Mouse (Mus musculus) G1E (cell line): ENCODE results near the gene H2-Q2. TPM values are rescaled to one million over a fixed set of nuclear protein-coding genes. Genes with fewer than 3 reads are reported as not detected.
A peak's percentile ranks its signal among the peaks of the same experiment; 100 is the strongest.
"Not testable (repeated sequence)": the region's sequence is repeated elsewhere in the genome, so short reads cannot be mapped to it uniquely, and the experiment has no call there.

ENCODE experiments used
- ATAC-seq: 2 replicates; pipeline ENCODE4 v1.8.0; 2016; ENCODE audit warnings: mild to moderate bottlenecking; ENCODE audit not compliant: insufficient number of reproducible peaks, poor library complexity, low FRiP score, severe bottlenecking; ENCODE audit errors: extremely low read depth
- DNase-seq: peaks from one replicate; pipeline ENCODE4 v3.0.0; 2012; ENCODE audit warnings: low spot score
- H3K27me3 ChIP-seq: 2 replicates; pipeline ENCODE4 v1.6.1; 2012; ENCODE audit warnings: mild to moderate bottlenecking, low read length, inconsistent platforms; ENCODE audit not compliant: insufficient read depth
- H3K36me3 ChIP-seq: replicated peaks from 2 replicates; pipeline ENCODE3; 2012; ENCODE audit warnings: mild to moderate bottlenecking, inconsistent platforms
- H3K4me1 ChIP-seq: 2 replicates; pipeline ENCODE4 v1.6.1; 2012; ENCODE audit warnings: low read depth, low read length, inconsistent platforms, mixed read lengths; ENCODE audit not compliant: insufficient read depth
- H3K4me3 ChIP-seq: 2 replicates; pipeline ENCODE4 v1.5.1; 2012; ENCODE audit warnings: low read depth, mild to moderate bottlenecking, inconsistent platforms, low read length, moderate library complexity, mixed read lengths
- H3K9me3 ChIP-seq: replicated peaks from 2 replicates; pipeline ENCODE4 v1.6.1; 2012; ENCODE audit warnings: inconsistent platforms
- CTCF ChIP-seq: IDR thresholded peaks from 2 replicates; pipeline ENCODE4 v1.5.1; 2012; ENCODE audit warnings: low read depth, low read length, inconsistent platforms, mixed read lengths
- GATA1 ChIP-seq: IDR thresholded peaks from 2 replicates; pipeline ENCODE4 v1.6.1; 2012; ENCODE audit warnings: borderline replicate concordance, low read length, inconsistent platforms, mixed read lengths
- GATA2 ChIP-seq: IDR thresholded peaks from 2 replicates; pipeline ENCODE4 v1.6.1; 2012; ENCODE audit warnings: low read depth, low read length, inconsistent platforms, borderline replicate concordance
- POLR2AphosphoS5 ChIP-seq: IDR thresholded peaks from 2 replicates; pipeline ENCODE4 v1.6.1; 2012; ENCODE audit warnings: low read depth, low read length, inconsistent platforms; ENCODE audit not compliant: insufficient replicate concordance
- TAL1 ChIP-seq: conservative IDR thresholded peaks from 2 replicates; pipeline ENCODE4 v1.6.1; 2012; ENCODE audit warnings: low read depth, low read length, inconsistent platforms, mixed read lengths
- polyA plus RNA-seq: library from polyadenylated mRNA; stranded (reverse); fragments of >175 nt; gene quantifications from 2 replicates; pipeline ENCODE4 v1.2.3, GENCODE M21; 2012
- total RNA-seq, 2 experiments: library from RNA; stranded (forward) in 1 of 2; stranded (reverse) in 1 of 2; fragments of 200-1000 nt in 1 of 2; fragments of >200 nt in 1 of 2; fragmentation: Nextera tagmentation in 1 of 2; gene quantifications; 2 replicates each; pipeline ENCODE4 v1.2.3; 2014 to 2017

Gene H2-Q2
- total and polyA plus RNA-seq, 3 experiments: not detected

DNA sequence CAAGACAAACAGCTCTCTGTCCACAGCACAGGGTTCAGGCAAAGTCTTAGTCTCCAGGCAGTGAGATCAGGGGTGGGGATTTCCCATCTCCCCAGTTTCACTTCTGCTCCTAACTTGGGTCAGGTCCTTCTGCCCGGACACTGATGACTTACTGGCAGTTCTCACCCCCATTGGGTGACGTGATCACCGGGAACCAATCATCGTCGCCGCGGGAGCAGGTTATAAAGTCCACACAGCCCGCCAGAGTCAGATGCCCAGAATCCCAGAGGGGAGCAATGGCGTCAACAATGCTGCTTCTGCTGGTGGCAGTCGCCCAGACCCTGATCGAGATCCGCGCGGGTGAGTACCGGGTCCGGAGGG is 37.3 kb downstream of the H2-Q2 start, which contains the start of gene H2-Q4:
Gene H2-Q4 (plus strand): TSS at position 249 of the 360 bp plus-strand sequence.
- peak within 1 kb of the TSS; percentile 42; the same call in 1 of the 2 replicates for H3K4me3 ChIP-seq
- DNase-seq: no peak
- no peak for TF ChIP-seq CTCF
- no peak for TF ChIP-seq TAL1
- TF ChIP-seq GATA2: no peak
- no peak for TF ChIP-seq POLR2AphosphoS5
- no peak for TF ChIP-seq GATA1
- ATAC-seq: no peak
- no peaks in the 10 kb centered on the region for H3K36me3 ChIP-seq
- H3K9me3 ChIP-seq: peaks cover 6% of the 10 kb centered on the region; the same call in 1 of the 2 replicates
- 0 out of 2 replicates have a peak, but pooled peaks cover 7% of the 10 kb centered on the region for H3K4me1 ChIP-seq
- peaks cover 3% of the 10 kb centered on the region; the same call in 1 of the 2 replicates for H3K27me3 ChIP-seq

DNA sequence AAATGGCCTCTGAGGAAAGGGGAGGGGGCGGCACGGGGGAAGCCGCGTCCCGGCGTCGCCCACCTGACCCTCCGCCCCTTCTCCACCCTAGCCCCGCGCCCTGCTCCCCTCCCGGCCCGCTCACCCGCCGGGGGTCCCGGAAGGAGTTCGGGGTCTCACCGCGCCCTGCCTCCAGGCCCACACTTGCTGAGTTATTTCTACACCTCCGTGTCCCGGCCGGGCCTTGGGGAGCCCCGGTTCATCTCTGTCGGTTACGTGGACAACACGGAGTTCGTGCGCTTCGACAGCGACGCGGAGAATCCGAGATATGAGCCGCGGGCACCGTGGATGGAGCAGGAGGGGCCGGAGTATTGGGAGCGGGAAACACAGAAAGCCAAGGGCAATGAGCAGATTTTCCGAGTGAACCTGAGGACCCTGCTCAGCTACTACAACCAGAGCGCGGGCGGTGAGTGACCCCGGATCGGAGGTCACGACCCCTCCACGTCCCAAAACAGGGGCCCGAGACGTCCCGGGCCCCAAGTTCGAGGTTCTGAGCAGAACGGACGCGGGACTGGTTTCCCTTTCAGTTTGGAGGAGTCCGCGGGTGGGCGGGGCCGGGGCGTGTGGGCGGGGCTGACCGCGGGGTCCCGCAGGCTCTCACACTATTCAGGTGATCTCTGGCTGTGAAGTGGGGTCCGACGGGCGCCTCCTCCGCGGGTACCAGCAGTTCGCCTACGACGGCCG is 37.8 kb downstream of the H2-Q2 start:
- Histone ChIP-seq H3K36me3 (no peaks in the 10 kb centered on the region), H3K4me3 (peak overlapping the region; percentile 42; the same call in 1 of the 2 replicates), H3K9me3 (peaks cover 6% of the 10 kb centered on the region; the same call in 1 of the 2 replicates), H3K4me1 (0 out of 2 replicates have a peak, but pooled peaks cover 7% of the 10 kb centered on the region), H3K27me3 (peaks cover 3% of the 10 kb centered on the region; the same call in 1 of the 2 replicates)
- ATAC-seq (no peak), DNase-seq (no peak)
- TF ChIP-seq TAL1: no peak
- TF ChIP-seq POLR2AphosphoS5: no peak
- TF ChIP-seq CTCF: no peak
- TF ChIP-seq GATA2: no peak
- no peak for TF ChIP-seq GATA1

DNA sequence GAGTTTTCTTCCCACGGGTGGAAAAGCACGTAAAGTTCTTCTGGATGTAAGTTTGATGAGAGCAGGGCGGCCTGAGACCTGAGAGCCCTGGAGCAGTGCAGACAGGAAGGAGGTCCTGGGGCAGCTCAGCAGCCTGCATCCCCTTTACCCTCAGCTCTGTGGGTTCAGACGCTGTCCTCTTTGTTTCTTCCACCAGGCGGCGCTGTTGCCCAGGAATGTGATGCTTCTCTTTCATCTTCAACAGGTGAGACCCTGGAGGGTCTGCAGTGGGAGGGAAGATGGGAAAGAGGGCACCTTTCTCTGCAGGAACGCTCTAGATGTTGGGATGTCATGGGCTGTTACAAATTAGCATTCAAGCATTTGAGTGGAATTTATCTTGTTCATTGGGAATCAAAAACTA is 47.8 kb downstream of the H2-Q2 start:
- not testable (repeated sequence) for DNase-seq, ATAC-seq, H3K9me3 ChIP-seq, H3K27me3 ChIP-seq, H3K4me3 ChIP-seq, H3K4me1 ChIP-seq, H3K36me3 ChIP-seq
- 0 out of 2 replicates have a peak, but pooled peaks have one; percentile 41 for TF ChIP-seq CTCF

DNA sequence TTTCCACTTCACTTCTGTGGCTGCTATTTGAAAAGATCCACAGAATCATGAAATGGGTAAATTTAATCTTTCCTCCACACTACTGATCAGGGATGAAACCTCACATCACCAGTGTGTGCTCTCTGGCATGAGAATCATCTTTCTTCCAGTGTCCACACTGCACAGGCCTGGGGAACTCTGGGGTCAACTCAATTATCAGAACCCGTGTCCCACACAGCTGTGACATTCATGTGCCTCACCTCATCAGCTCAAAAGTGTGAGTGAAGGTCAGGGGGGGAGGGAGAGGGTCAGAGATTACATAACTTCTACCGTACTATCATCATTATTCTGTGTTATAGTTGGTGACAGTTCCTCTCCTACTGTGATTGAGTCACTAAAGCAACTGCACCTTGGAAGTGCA is 50.6 kb downstream of the H2-Q2 start:
- not testable (repeated sequence) for H3K4me3 ChIP-seq, H3K4me1 ChIP-seq, H3K27me3 ChIP-seq, ATAC-seq, H3K36me3 ChIP-seq, H3K9me3 ChIP-seq, DNase-seq

DNA sequence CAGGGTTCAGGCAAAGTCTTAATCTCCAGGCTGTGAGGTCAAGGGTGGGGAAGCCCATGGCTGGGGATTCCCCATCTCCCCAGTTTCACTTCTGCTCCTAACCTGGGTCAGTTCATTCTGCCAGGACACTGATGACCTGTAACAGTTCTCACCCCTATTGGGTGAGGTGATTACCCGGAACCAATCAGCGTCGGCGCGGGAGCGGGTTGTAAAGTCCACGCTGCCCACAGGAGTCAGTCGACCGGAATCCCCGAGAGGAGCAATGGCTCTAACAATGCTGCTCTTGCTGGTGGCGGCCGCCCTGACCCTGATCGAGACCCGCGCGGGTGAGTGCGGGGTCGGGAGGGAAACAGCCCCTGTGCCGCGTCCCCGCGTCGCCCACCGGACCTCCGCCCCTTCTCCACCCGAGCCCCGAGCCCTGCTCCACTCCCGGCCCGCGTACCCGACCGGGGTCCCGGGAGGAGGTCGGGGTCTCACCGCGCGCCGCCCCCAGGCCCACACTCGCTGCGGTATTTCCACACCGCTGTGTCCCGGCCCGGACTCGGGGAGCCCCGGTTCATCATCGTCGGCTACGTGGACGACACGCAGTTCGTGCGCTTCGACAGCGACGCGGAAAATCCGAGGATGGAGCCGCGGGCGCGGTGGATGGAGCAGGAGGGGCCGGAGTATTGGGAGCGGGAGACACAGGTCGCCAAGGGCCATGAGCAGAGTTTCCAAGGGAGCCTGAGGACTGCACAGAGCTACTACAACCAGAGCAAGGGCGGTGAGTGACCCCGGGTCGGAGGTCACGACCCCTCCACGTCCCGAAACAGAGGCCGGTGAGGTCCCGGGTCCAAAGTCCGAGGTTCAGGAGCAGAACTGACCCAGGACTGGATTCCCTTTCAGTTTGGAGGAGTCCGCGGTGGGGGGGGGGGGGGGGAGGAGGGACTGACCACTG is 52.1 kb downstream of the H2-Q2 start:
- not testable (repeated sequence) for H3K36me3 ChIP-seq, DNase-seq, H3K4me3 ChIP-seq

More for the DNA sequence above, 52.1 kb downstream of the H2-Q2 start:
- H3K9me3 ChIP-seq, ATAC-seq, H3K4me1 ChIP-seq, H3K27me3 ChIP-seq: not testable (repeated sequence)

Other genes with a start within 250 kb of the H2-Q2 start
Only the 20 nearest of the 29 such genes appear.
- gene Prrc2a, start 177.3 kb upstream of the H2-Q2 start, total RNA-seq (2014; fragmentation: Nextera tagmentation): 773 and 873 TPM in 2 replicates
- 35.3 and 36.8 TPM in 2 replicates for gene Prrc2a, start 177.3 kb upstream of the H2-Q2 start, total RNA-seq (2017)
- gene Prrc2a, start 177.3 kb upstream of the H2-Q2 start, polyA plus RNA-seq: 1,534 and 1,682 TPM in 2 replicates
- gene Aif1, start 166.2 kb upstream of the H2-Q2 start, total RNA-seq (2014; fragmentation: Nextera tagmentation): 3.1 TPM in 1 of 2 replicates, not detected in the other
- gene Aif1, start 166.2 kb upstream of the H2-Q2 start, total RNA-seq (2017): 2.1 and 3.2 TPM in 2 replicates
- 0.17 TPM in 1 of 2 replicates, not detected in the other for gene Aif1, start 166.2 kb upstream of the H2-Q2 start, polyA plus RNA-seq
- gene Lst1, start 153.8 kb upstream of the H2-Q2 start, total RNA-seq (2014; fragmentation: Nextera tagmentation): 81.9 and 91.5 TPM in 2 replicates
- gene Lst1, start 153.8 kb upstream of the H2-Q2 start, total RNA-seq (2017): 391 and 521 TPM in 2 replicates
- gene Lst1, start 153.8 kb upstream of the H2-Q2 start, polyA plus RNA-seq: 7.1 and 8.0 TPM in 2 replicates
- not detected in 2 replicates for gene Ltb, start 147.8 kb upstream of the H2-Q2 start, total RNA-seq (2014; fragmentation: Nextera tagmentation)
- gene Ltb, start 147.8 kb upstream of the H2-Q2 start, total RNA-seq (2017): 0.99 and 1.2 TPM in 2 replicates
- gene Ltb, start 147.8 kb upstream of the H2-Q2 start, polyA plus RNA-seq: 0.45 and 0.78 TPM in 2 replicates
- 0.68 TPM in 1 of 2 replicates, not detected in the other for gene Tnf, start 140.2 kb upstream of the H2-Q2 start, total RNA-seq (2014; fragmentation: Nextera tagmentation)
- gene Tnf, start 140.2 kb upstream of the H2-Q2 start, total RNA-seq (2017): 1.4 and 1.5 TPM in 2 replicates
- gene Tnf, start 140.2 kb upstream of the H2-Q2 start, polyA plus RNA-seq: 0.04 TPM in 1 of 2 replicates, not detected in the other
- gene Lta, start 136.9 kb upstream of the H2-Q2 start, total RNA-seq (2014; fragmentation: Nextera tagmentation): not detected in 2 replicates
- 0.12 TPM in 1 of 2 replicates, not detected in the other for gene Lta, start 136.9 kb upstream of the H2-Q2 start, total RNA-seq (2017)
- not detected in 2 replicates for gene Lta, start 136.9 kb upstream of the H2-Q2 start, polyA plus RNA-seq
- not detected in 2 replicates for gene Gm16181, start 121.4 kb upstream of the H2-Q2 start, total RNA-seq (2014; fragmentation: Nextera tagmentation)
- 0.38 and 0.52 TPM in 2 replicates for gene Gm16181, start 121.4 kb upstream of the H2-Q2 start, total RNA-seq (2017)
- gene Gm16181, start 121.4 kb upstream of the H2-Q2 start, polyA plus RNA-seq: not detected in 2 replicates
- gene Atp6v1g2, start 108.6 kb upstream of the H2-Q2 start, total RNA-seq (2014; fragmentation: Nextera tagmentation): 3.0 and 5.0 TPM in 2 replicates
- gene Atp6v1g2, start 108.6 kb upstream of the H2-Q2 start, total RNA-seq (2017): 3.2 TPM in 2 replicates
- gene Atp6v1g2, start 108.6 kb upstream of the H2-Q2 start, polyA plus RNA-seq: 2.4 and 2.8 TPM in 2 replicates
- gene Nfkbil1, start 106.5 kb upstream of the H2-Q2 start, total RNA-seq (2014; fragmentation: Nextera tagmentation): 7.0 and 14.1 TPM in 2 replicates
- 8.6 and 12.1 TPM in 2 replicates for gene Nfkbil1, start 106.5 kb upstream of the H2-Q2 start, total RNA-seq (2017)
- 37.3 and 41.6 TPM in 2 replicates for gene Nfkbil1, start 106.5 kb upstream of the H2-Q2 start, polyA plus RNA-seq
- gene Ddx39b, start 100.5 kb upstream of the H2-Q2 start, total RNA-seq (2014; fragmentation: Nextera tagmentation): 424 and 464 TPM in 2 replicates
- gene Ddx39b, start 100.5 kb upstream of the H2-Q2 start, total RNA-seq (2017): 171 and 174 TPM in 2 replicates
- 362 and 363 TPM in 2 replicates for gene Ddx39b, start 100.5 kb upstream of the H2-Q2 start, polyA plus RNA-seq
- 50.2 and 53.6 TPM in 2 replicates for gene H2-D1, start 79.5 kb upstream of the H2-Q2 start, total RNA-seq (2014; fragmentation: Nextera tagmentation)
- gene H2-D1, start 79.5 kb upstream of the H2-Q2 start, total RNA-seq (2017): 109 and 115 TPM in 2 replicates
- gene H2-D1, start 79.5 kb upstream of the H2-Q2 start, polyA plus RNA-seq: 88.5 and 106 TPM in 2 replicates
- not detected in 2 replicates for gene H2-Q1, start 21.8 kb upstream of the H2-Q2 start, total RNA-seq (2014; fragmentation: Nextera tagmentation)
- 0.16 TPM in 1 of 2 replicates, not detected in the other for gene H2-Q1, start 21.8 kb upstream of the H2-Q2 start, total RNA-seq (2017)
- not detected in 2 replicates for gene H2-Q1, start 21.8 kb upstream of the H2-Q2 start, polyA plus RNA-seq
- not detected in 2 replicates for gene H2-Q4, start 37.4 kb downstream of the H2-Q2 start, total RNA-seq (2014; fragmentation: Nextera tagmentation)
- 0.05 and 0.17 TPM in 2 replicates for gene H2-Q4, start 37.4 kb downstream of the H2-Q2 start, total RNA-seq (2017)
- gene H2-Q4, start 37.4 kb downstream of the H2-Q2 start, polyA plus RNA-seq: 0.04 TPM in 1 of 2 replicates, not detected in the other
- gene H2-Q6, start 82.6 kb downstream of the H2-Q2 start, total RNA-seq (2014; fragmentation: Nextera tagmentation): not detected in 2 replicates
- 0.12 and 0.33 TPM in 2 replicates for gene H2-Q6, start 82.6 kb downstream of the H2-Q2 start, total RNA-seq (2017)
- 0.07 TPM in 1 of 2 replicates, not detected in the other for gene H2-Q6, start 82.6 kb downstream of the H2-Q2 start, polyA plus RNA-seq
- gene H2-Q7, start 96.9 kb downstream of the H2-Q2 start, total RNA-seq (2014; fragmentation: Nextera tagmentation): not detected in 2 replicates
- gene H2-Q7, start 96.9 kb downstream of the H2-Q2 start, total RNA-seq (2017): 0.23 and 0.38 TPM in 2 replicates
- gene H2-Q7, start 96.9 kb downstream of the H2-Q2 start, polyA plus RNA-seq: 0.05 TPM in 1 of 2 replicates, not detected in the other
- gene H2-Q10, start 127.8 kb downstream of the H2-Q2 start, total RNA-seq (2014; fragmentation: Nextera tagmentation): not detected in 2 replicates
- gene H2-Q10, start 127.8 kb downstream of the H2-Q2 start, total RNA-seq (2017): 0.05 and 0.06 TPM in 2 replicates
- not detected in 2 replicates for gene H2-Q10, start 127.8 kb downstream of the H2-Q2 start, polyA plus RNA-seq
- not detected in 2 replicates for gene Pou5f1, start 163.8 kb downstream of the H2-Q2 start, total RNA-seq (2014; fragmentation: Nextera tagmentation)
- gene Pou5f1, start 163.8 kb downstream of the H2-Q2 start, total RNA-seq (2017): 0.11 TPM in 1 of 2 replicates, not detected in the other
- not detected in 2 replicates for gene Pou5f1, start 163.8 kb downstream of the H2-Q2 start, polyA plus RNA-seq
- 67.4 and 74.5 TPM in 2 replicates for gene Tcf19, start 174.6 kb downstream of the H2-Q2 start, total RNA-seq (2014; fragmentation: Nextera tagmentation)
- gene Tcf19, start 174.6 kb downstream of the H2-Q2 start, total RNA-seq (2017): 29.8 and 37.2 TPM in 2 replicates
- gene Tcf19, start 174.6 kb downstream of the H2-Q2 start, polyA plus RNA-seq: 62.1 and 63.4 TPM in 2 replicates
- gene Cchcr1, start 174.9 kb downstream of the H2-Q2 start, total RNA-seq (2014; fragmentation: Nextera tagmentation): 13.3 and 14.1 TPM in 2 replicates
- gene Cchcr1, start 174.9 kb downstream of the H2-Q2 start, total RNA-seq (2017): 12.3 and 12.5 TPM in 2 replicates
- 18.7 and 19.3 TPM in 2 replicates for gene Cchcr1, start 174.9 kb downstream of the H2-Q2 start, polyA plus RNA-seq
- not detected in 2 replicates for gene Psors1c2, start 191.0 kb downstream of the H2-Q2 start, total RNA-seq (2014; fragmentation: Nextera tagmentation)
- gene Psors1c2, start 191.0 kb downstream of the H2-Q2 start, total RNA-seq (2017): 0.22 TPM in 1 of 2 replicates, not detected in the other
- 1.1 TPM in 2 replicates for gene Psors1c2, start 191.0 kb downstream of the H2-Q2 start, polyA plus RNA-seq